Mouse (Mus musculus) mesoderm, embryonic 11.5 days (tissue): ENCODE data around the gene Slc16a13.
A peak's percentile ranks its signal among the peaks of the same experiment; 100 is the strongest.

Experiments
- DNase-seq: peaks from one replicate; pipeline ENCODE4 v3.0.0-alpha.2; 2012; ENCODE audit warnings: low read depth, low spot score

The Slc16a13 gene

DNA sequence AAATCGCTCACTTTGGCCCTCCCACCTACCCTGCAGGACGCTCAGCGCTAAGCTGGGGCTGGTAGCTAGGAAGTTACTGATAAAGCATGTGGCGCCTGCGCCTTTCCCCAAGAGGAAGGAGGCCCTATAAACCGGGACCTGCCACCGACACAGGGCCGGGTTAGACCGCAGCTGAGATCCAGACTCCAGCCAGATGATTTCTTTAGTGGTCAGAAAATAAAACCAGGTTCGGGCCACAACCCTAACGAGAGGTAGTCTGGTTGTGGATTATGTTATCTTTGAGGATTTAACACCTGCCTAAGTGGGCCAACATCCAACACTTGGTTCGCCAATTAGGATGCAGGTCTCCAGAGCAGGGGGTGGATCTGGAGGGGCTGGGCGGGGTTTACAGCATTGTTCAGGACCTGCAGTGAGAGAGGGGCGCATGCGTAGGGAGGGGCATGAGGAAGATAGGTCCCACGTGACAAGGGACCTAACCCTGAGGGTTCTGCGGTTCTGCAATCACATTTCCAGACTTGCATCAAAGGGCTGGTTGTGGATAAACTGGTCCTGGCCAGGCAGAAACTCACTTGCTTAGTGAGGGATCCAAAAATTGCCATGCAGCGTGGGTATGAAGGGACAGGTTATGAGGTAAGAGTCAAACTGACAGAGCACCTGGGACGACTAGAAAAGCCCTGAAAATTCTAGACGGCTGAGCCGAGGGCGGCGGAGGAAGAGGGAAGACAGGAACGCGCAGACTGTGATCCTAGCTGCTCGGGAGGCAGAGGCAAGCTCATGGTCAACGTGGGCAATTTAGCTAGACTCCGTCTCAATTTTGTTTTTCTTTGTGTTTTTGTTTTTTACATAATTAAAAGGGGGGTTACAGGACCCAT, at the start of gene Slc16a13:
Gene Slc16a13, minus strand, starts transcription at position 334 of the 872 bp plus-strand sequence.
- DNase-seq = peak; percentile 96

DNA sequence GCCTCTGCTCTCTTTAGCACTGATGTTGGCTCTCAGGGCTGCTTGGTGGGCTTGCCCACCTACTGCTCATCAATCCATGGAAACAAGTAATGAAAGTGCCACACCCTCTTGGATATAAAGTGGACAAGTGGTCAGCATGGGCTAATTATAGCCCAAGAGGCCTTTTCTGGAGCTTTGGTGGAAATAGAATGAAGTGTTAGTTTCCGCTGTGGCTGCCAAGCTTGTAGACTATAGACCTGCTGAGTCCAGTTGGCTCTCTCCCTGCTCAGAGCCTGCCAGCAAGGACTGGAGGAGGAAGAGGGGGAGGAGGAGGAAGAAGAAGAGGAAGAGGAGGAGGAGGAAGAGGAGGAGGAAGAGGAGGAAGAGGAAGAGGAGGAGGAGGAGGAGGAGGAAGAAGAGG, 45.5 kb upstream of the Slc16a13 start:
- no peak for DNase-seq

DNA sequence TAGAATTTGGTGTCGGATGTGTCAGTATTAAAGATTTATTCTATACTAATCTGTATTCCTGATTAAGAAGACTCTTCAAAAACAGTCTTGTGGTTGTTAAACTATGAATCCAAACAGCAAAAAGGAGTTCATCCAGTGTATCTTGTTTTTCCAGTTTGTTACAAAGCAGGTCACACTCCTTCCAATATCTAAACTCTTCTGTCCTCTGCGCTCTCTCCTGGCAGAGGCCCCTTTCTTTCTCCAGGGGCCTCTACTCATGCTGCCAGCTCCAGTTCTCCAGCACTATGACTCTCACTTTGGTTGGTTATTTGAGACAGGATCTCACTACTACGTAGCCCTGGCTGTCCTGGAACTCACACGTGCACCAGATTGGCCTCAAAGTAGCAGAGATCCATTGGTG, 45.0 kb upstream of the Slc16a13 start:
- DNase-seq = no peak

DNA sequence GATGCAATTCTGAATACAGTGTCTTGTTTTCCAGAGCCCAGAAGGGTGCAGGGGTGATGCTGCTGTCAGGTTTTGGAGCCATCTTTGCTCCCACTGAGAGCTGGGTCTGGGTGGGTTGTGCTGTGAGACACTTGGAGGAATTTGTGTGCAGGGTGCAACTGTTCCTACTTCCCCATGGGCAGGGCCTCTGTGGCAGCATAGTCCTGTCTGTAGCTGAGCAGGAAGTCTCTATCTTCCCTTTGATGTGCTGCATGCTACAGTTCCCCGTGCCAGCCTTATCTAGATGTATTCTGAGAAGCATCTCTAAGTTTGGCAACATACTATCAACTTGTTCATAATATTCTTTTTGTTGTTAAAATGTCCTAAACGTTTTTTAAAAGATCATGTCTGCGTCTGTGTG, 44.4 kb upstream of the Slc16a13 start:
- no peak for DNase-seq

DNA sequence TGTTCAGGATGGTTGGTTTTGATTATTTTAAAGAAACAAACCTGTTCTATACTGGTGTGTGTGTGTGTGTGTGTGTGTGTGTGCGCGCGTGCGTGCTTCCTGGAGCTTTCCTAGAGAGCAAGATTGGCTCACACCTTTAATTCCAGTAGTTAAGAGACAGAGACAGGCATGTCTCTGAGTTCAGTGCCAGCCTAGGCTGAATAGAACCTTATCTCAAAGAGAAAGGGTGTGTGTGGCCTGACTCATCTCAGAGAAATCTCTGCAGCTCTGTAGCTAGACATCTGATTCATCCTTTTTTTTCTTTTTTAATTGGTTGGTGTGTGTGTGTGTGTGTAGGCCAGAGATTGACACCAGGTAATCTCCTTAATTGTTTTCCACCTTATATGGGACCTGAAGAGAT, 38.2 kb upstream of the Slc16a13 start:
- DNase-seq = no peak

DNA sequence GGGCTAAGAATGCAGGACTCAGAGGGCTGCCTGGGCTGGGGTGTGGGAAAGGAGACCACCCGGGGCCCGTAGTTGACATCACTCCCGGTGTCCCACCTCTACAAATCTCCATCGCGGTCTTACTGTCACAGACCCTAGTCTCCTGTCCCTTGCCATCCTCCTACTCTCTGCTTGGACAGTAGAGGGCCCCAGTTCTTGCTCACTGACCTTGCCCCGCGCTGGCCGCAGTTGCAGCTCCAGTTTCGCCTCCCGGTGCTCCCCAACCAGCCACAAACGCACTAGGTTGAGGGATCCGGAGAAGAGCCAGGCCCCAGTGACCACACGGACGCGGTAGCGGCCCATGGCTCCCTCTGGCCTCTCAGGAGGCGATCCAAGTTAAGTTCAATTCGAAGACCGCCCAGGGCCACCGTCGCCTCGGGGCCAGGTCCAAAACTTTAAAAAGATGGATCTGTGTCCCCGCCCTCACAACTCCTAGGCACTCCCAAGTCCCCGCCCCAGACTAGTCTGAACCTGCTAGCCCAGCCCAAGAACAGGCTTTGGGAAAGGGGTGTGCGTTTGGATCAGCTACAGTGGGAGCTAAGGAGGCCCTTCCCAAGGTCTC, 34.2 kb upstream of the Slc16a13 start, which contains the start of gene Alox12:
Gene Alox12, minus strand, starts transcription at position 423 of the 601 bp plus-strand sequence.
- no peak for DNase-seq

DNA sequence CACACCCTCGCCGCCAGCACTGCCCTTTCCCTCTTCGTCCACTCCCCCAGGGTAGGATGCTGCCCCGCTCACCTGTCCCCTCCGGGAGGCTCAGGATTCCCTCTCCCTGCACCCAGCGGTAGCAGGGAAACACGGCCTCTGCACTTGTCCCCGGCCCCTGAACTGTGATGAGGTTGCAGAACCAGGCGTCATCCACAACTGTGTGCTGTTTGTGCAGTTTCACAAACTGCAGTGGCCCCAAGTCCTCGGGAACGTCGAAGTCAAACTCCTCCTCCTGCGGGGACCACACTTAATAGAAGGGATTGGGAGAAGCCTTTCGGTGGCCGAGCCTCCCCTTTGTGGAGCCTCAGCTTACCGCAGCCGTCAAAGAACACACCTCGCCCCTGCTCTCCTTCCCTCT, 33.5 kb upstream of the Slc16a13 start:
- no peak for DNase-seq

DNA sequence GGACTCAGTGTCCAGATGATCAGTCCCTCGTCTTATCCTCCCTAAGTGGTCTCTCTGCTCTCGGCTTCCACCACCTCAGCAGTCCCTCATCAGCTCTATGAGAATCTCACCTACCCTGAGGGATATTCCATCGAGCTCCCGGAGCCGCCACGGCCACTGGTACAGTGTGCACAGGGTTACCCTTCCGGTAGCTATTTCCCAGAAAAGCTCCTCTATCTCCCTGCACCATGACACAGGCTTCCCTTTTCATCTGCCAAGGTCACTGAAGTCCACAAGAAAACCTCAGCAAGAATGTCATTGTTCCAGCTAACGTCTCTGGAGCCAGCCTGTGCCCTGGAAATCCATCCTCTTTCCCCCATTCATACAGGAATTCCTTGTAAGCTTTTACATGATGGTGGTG, 31.0 kb upstream of the Slc16a13 start:
- no peak for DNase-seq

DNA sequence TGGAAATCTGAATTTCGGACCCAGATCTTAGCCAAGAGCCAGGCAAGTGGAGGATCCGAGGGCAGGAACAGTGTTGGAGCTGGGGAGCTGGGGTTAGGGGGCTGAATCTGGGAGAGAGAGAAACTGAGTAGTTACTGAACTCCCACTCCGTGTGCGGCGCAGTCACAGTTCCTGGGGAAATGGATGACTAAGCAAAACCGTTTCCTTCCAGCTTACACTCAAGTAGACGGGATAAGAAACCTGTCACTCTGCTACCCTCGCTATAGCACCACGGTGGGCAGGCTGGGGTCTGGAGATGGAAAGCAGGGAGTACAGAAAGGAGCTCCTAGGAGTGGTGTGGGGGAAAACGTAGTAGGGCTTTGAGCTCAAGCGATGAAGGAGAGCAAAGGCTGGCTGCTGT, 29.3 kb upstream of the Slc16a13 start:
- DNase-seq = no peak

DNA sequence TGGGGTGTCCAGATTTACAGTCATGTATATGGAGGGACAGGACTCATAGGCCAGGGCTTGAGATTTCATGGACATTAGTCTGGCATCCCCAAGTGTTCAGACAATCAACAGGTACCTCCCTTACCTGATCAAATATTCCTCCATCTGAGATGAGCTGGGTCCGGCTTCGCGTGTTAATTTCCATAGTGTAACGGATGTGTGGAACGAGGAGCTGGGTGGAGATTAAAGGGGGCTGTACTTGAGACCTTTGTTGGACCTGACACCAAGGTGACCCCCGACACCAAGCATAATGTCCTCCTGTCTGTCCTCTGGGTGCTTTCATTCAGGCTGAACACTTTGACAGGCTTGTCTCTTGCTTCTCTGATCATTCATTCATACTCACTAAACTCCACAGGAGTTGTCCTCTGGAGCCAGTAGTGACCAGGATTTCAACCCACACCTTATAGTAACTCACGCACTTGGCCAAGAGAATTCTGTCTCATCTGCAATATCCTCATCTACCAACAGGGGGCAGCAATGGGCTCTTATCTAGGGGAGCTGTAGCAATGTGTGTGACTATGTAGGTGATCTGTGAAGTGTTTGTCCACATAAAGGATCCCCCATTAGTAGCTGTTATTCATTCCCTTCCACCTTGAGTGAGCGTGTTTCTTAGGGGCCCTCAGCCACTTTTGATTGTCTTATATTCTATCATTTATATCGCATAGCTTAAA, 26.4 kb upstream of the Slc16a13 start:
- peak; percentile 68 for DNase-seq

DNA sequence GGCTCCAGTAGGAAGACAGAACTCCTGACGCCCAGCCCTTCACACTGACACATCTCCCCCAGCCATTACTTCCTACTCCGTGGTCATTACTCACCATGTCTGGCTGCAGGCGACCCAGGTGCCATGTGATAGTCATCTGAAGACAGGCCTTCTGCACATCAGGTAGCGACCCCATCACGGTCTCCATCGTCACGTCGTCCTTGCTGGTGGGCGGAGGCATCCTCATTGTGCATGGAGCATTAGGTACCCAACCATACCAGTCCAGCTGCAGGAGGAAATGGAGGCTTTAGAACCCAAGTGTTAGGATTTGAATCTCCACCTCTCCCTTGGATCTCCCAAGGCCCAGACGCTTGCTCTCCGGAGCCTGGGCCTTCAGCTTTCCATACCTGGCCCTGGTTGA, 21.7 kb upstream of the Slc16a13 start:
- no peak for DNase-seq

DNA sequence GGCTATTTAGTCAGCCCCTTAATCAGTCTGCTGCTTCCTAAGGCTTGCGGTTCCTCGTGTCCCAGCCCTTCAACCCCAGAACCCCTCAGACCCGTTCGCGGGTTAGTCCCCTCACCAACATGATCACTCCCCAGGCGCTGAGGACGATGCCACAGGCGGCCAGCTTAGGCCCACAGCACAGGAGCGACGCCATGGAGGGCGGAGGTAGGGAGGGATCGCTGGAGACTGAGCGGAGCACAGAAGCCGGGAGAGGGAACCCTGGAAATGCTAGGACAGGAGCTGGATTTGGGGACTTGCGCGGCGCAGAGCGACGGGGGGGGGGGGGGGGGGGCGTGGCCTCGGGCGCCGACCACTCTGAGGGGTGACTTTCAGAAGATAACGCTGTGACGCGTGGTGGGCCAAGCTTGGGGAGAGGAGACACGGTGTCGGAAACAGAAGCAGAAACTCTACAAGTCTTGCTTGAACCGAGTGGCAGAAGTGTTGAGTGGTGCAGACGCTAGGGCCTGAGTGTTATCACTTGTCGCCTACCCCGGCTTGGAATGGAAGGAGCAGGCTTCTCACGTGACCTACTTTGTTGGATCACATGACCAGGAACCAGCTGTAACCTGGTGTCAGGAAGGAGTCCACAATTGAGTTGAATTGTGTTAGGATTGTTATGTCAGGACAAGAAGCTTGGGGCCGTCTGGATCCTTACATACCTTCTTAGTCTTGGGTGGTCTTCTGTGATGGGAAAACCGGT, 18.8 kb upstream of the Slc16a13 start, which contains the start of the genes Gm21988 and Rnasek:
Gene Gm21988, minus strand, starts transcription at position 290 of the 739 bp plus-strand sequence.
Gene Rnasek, minus strand, starts transcription at position 302 of the 739 bp plus-strand sequence.
- peak; percentile 83 for DNase-seq

DNA sequence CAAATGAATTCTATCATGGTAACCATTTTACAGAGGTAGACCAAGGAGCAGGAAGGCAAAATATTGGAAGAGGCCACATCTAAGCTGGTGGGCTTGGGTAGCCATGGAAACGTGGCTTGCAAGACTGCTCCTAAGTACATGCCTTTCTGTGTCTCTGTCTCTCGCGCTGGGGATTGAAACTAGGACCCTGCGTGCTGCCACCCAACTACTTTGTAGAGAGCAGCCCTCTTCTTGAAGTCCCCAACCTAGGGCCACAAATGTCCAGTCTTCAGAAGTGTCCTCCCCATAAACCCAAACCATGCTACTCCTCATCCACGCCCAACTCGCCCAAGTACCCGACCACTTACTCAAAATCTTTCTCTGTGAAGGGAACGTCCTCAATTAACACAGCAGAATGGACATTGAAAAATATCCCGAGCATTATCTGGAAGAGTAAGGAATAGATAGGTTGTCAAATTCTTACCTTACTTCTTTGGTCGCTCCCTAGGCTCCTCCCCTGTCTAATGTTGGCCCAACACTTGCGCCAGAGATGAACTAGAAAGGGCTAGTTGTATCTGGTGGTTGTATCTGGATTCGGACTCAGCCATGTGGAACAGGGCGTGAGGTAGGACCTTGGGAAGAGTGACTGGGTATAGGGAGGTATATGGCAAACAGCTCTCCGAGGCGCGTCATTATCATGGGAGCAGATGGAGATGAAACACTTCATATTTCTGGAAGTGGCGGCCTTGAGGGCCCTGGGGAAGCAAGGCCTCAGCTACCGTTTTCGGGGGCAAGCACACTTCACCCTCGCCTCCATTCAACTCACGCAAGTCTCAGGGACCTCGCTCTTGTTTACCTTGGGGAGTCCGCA, 18.0 kb upstream of the Slc16a13 start:
- DNase-seq = no peak

DNA sequence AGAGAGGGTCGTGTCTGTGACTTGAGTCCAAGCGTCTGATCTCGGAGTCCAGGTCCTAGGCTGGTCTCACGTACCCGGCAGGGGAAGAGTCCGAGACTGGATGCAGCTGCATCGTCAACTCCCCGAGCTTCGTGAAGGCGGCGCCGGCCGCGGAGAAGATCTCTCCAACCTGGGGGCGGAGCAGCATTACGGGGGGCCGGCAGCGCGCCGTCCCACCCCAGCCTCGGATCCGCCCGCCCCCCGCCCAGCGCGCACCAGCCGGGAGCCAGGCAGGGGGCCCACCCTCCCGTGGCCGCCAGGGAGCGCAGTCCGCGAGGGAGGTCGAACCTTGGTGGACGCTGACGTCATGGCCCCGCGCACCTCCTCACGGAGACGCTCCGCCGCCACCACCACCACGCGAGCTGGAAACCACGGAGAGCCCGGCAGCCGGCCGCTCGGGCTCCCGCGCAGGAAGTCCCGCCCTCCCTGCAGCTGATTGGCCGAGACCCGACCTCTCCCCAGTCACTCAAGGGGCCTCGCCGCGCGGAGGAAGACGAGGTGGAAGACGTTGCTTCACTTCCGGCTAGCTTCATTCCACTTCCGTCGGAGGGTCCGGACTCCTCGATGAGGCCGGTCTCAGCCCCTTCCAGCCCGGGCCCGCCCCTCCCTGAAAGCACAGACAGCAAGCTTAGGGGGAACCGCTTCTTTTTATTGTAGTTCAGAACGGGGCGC, 16.7 kb upstream of the Slc16a13 start, which contains the start of gene 0610010K14Rik:
Gene 0610010K14Rik, minus strand, starts transcription at position 458 of the 711 bp plus-strand sequence.
- DNase-seq = peak; percentile 97

DNA sequence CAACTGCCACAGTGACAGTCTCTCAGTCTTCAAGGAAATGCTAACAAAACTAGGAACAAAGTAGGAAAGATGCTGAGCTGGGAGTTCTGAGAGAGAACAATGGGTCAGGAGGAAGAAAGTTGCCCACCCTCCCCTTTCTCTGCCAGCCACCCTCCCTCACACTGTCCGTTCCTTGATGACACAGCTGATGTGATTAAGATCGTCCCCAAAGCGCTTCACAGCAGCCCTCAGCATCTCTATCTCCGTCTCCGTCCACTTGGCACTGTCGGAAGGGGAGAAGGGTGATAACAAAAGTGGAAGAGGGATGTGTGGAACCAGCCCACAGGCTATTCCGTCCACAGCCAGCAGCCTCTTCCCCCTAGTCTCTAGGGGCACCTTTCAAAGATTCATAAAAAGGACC, 15.9 kb upstream of the Slc16a13 start:
- no peak for DNase-seq

DNA sequence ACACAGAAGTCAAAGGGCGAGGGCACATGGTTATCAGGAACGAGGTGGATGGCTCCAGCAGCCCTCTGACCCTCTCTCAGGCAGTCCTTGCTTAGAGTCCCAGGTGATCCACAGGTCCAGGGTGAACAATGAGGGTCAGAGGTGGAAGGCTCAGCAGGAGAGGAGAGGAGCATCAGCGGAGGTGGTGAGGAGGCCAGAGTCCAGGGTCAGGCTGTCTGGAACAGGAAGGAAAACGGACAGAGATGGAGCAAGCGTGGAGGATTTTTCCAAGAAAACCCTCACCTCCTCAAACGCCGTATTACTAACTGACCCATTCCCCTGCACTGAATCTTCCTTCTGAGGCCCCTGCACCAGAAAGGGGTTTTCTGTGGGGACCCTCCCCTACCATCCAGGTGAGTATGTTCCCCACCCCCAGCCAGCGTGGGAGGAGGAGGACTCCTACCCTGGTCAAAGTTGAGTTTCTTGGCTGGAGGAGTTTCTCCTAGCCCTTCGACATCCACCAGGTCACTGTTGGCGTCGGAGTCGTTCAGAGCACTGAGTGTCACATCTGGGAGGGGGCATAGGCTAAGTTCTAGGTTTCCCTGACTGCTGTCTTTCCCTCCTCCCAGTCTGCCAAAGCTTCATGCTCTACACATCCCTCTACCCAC, 14.5 kb upstream of the Slc16a13 start:
- DNase-seq = no peak

DNA sequence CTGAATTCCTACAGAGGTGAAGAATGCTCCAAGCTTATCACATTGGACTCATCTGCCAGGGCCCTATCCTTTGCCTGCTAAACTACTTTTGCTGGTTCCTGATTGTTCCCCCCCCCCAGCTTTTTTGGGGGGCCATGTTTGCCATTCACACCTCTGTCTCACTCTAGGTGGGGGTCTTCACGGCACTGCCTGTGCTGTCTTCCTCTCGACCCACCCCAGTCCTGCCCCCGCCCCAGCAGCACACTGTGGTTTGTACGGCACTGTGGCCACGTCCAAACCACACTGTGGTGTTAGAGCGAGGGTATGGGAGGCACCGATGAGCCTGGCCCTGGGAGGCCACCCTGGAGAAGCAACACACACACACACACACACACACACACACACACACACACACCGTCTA, 13.6 kb upstream of the Slc16a13 start:
- DNase-seq = no peak

DNA sequence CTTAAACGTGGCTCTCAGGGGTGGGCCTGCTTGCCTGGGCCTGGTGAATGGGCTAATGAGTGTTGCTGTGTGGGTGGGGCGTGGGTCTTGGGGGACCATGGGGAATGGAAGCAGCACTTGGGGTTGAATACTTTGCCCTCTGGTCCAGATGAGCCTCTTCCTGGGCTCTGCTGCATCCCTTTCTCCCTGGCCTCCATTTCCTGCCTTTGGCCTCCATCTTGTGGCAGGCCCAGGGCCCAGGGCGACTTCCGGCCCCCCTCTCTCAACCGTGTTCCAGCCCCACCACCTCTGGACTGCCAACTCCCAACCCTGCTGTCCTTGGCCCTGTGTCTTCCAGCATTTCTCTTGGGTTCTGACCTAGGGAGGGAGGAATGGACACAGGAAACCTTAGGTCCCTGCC, 13.2 kb upstream of the Slc16a13 start:
- no peak for DNase-seq

DNA sequence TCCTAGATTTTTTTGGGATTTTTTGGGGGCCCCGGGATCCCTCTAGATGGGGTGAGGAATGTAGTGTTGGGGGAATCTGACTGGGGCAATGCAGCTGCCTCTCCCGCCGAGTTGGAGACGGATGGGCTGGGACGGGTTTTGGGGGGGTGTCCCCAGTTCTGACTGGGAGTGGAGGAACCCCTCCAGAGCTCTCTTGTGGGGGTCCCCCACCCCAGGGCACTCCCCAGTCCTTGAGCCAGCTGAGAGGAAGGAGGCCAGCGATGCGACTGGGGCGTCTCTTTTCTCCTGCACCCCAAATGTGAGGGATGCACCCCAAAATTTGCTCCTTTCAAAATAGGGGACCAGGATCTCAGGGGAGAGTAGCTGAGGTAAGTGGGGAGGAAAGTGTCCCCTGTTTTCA, 12.2 kb upstream of the Slc16a13 start:
- no peak for DNase-seq
